Mouse (Mus musculus) C2C12 (cell line): ENCODE data around the gene 0610040J01Rik. TPM values are rescaled to one million over a fixed set of nuclear protein-coding genes. Genes with fewer than 3 reads are reported as not detected.
A peak's percentile ranks its signal among the peaks of the same experiment; 100 is the strongest.

Experiments
- H3K27me3 ChIP-seq: one replicate; pipeline ENCODE4 v1.6.1; 2011; ENCODE audit not compliant: control insufficient read depth, insufficient read depth, insufficient read length
- H3K36me3 ChIP-seq: one replicate; pipeline ENCODE4 v1.6.1; 2011; ENCODE audit not compliant: control insufficient read depth, insufficient read depth
- H3K4me3 ChIP-seq: one replicate; pipeline ENCODE4 v1.5.1; 2011; ENCODE audit warnings: mild to moderate bottlenecking, control low read depth; ENCODE audit not compliant: poor library complexity, insufficient read depth, severe bottlenecking
- H3K79me2 ChIP-seq: one replicate; pipeline ENCODE4 v1.6.1; 2011; ENCODE audit not compliant: control insufficient read depth, insufficient read depth
- H3K79me3 ChIP-seq: one replicate; pipeline ENCODE4 v1.6.1; 2011; ENCODE audit warnings: low read depth, control low read depth
- H3ac ChIP-seq: one replicate; pipeline ENCODE3; 2011; ENCODE audit warnings: low read depth; ENCODE audit not compliant: control insufficient read depth, insufficient read length
- FOSL1 ChIP-seq: IDR thresholded peaks from one replicate; pipeline ENCODE4 v1.8.0; 2011; ENCODE audit warnings: mild to moderate bottlenecking, low read length; ENCODE audit not compliant: poor library complexity, insufficient read depth, severe bottlenecking
- MYOD1 ChIP-seq: IDR thresholded peaks from one replicate; pipeline ENCODE4 v1.6.1; 2011; ENCODE audit warnings: low read depth; ENCODE audit not compliant: control insufficient read depth, insufficient read length
- MYOG ChIP-seq: IDR thresholded peaks from one replicate; pipeline ENCODE4 v1.6.1; 2011; ENCODE audit not compliant: control insufficient read depth, insufficient read length; ENCODE audit errors: extremely low read depth
- USF1 ChIP-seq: IDR thresholded peaks from one replicate; pipeline ENCODE4 v1.6.1; 2011; ENCODE audit warnings: low read depth, mild to moderate bottlenecking, control low read depth, moderate library complexity
- polyA plus RNA-seq: library from polyadenylated mRNA; unstranded; fragments of >200 nt; fragmentation: generic; extraction: Trizol; gene quantifications from one replicate; pipeline ENCODE4 v1.2.1, GENCODE M21; 2012; ENCODE audit warnings: missing spikeins

Gene 0610040J01Rik
- polyA plus RNA-seq, 1 experiment = 0.02 TPM

DNA sequence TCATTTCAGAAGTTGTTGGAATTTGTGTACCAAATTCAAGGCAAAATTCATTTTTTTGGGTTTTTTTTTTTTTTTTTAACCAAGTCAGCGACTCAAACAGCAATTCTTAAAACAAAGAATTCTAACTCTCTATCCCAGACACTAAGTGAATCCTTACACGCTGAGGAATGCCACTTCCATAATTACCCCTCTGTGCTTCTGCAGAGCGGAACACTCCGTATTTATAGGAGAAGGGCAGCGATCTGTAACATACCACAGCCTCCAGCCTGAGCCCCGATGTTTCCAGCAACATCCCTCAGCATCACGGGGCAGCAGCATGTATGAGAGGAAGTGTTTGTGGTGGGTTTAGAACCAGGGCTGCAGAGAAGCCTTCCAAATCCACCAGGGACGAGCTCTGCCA lies 135.4 kb downstream of the 0610040J01Rik start:
- Histone ChIP-seq H3K79me3 (peaks cover 5% of the 10 kb centered on the region), H3K79me2 (peaks cover 15% of the 10 kb centered on the region), H3K27me3 (no peaks in the 10 kb centered on the region), H3K4me3 (no peak overlapping the region), H3K36me3 (no peaks in the 10 kb centered on the region), H3ac (no peak overlapping the region)
- TF ChIP-seq FOSL1 = no peak
- no peak for TF ChIP-seq MYOG

DNA sequence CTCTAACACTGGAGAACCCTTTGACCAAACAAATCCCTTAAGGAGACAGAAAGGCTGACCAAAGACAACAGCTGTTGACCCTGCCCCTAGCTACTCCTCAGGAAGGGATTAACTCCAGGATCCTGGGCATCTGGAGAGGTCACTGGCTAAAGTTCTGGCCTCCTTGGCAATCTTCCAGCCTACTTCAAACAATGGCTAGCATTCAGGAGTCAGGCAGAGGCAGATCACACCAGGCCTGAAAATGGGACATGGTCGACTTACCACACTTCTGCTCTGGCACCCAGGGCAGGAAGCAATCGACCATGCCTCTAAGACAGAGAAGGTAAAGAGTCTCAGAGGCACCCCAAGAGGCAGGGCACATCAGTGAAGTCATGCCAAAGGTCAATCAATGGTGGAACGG lies 137.0 kb downstream of the 0610040J01Rik start:
- no peaks in the 10 kb centered on the region for H3K36me3 ChIP-seq
- TF ChIP-seq USF1 (no peak), MYOD1 (peak; percentile 17)
- no peak overlapping the region for H3ac ChIP-seq
- no peak overlapping the region for H3K4me3 ChIP-seq
- peaks cover 23% of the 10 kb centered on the region for H3K79me2 ChIP-seq
- no peaks in the 10 kb centered on the region for H3K27me3 ChIP-seq
- H3K79me3 ChIP-seq = peaks cover 7% of the 10 kb centered on the region

Other genes starting within 250 kb of the 0610040J01Rik start
- not detected for gene Nwd2, start 163.3 kb upstream of the 0610040J01Rik start, polyA plus RNA-seq
- 11.8 TPM for gene Rell1, start 156.5 kb downstream of the 0610040J01Rik start, polyA plus RNA-seq